9 mouse cellular contexts compared by ENCODE assay signal in genomic region chr4:156033476-156034119, GRCm38 (mm10). TPM values are rescaled to one million over a fixed set of nuclear protein-coding genes. Genes with fewer than 3 reads are reported as not detected.
DNase-seq lines count a peak whose midpoint lies in the region; ATAC-seq lines count a peak whose summit lies in the region.
"Had no signal": no experiment of that assay in that cellular context is flagged by ENCODE, and none has a peak within 500 bp of the region (broad histone marks: within the 10 kb centered on the region; RNA-seq: fewer than 3 reads in every experiment).

No protein-coding gene starts in this region.

- no peak overlapping the region for H3K4me2 ChIP-seq in forebrain, embryonic 11.5 days (ENCODE audit: low read depth, low read length, severe bottlenecking)

- peaks cover 28% of the 10 kb centered on the region for H3K27me3 ChIP-seq in heart, embryonic 10.5 days (ENCODE audit: insufficient read depth, poor library complexity, severe bottlenecking)
- peaks cover 22% of the 10 kb centered on the region for H3K27me3 ChIP-seq in forebrain, embryonic 11.5 days (ENCODE audit: control insufficient read depth, insufficient read depth, low read length)

- H3K4me3 ChIP-seq in heart, embryonic 10.5 days: no peak overlapping the region
- H3K4me3 ChIP-seq in forebrain, embryonic 11.5 days (ENCODE audit: low read depth, low read length): no peak overlapping the region
- H3K4me3 ChIP-seq: erythroblast, embryonic 14.5 days had no signal

- ATAC-seq in forebrain, embryonic 11.5 days (replicated peaks; ENCODE audit: low FRiP score): no peak

- peaks cover 10% of the 10 kb centered on the region for H3K36me3 ChIP-seq in heart, embryonic 10.5 days
- no peaks in the 10 kb centered on the region for H3K36me3 ChIP-seq in forebrain, embryonic 11.5 days (ENCODE audit: control insufficient read depth, insufficient read depth, low read length)

- DNase-seq in heart, adult 8-10 months (ENCODE audit: low spot score): peak; percentile 49
- DNase-seq in heart, embryonic 10.5 days (ENCODE audit: low spot score): no peak
- DNase-seq in CD8-positive naive resting alpha-beta T cell, adult 2 months (ENCODE audit: low read depth in 2 of 2, low spot score in 2 of 2): peak; percentile 63 to 72
- peak; percentile 35 for DNase-seq in c-Kit-positive CD71-positive TER-119-negative erythroid progenitor cells, embryonic 14.5 days (ENCODE audit: low read depth)
- peak; percentile 48 for DNase-seq in gastrocnemius, postnatal 14 days
- DNase-seq in lung, postnatal 10 days: peak; percentile 68
- DNase-seq in testis, postnatal 10 days (ENCODE audit: low spot score): peak; percentile 49
- DNase-seq in forebrain, embryonic 11.5 days (ENCODE audit: low spot score): no peak

- 47% methylated on average over 6 of the region's 6 CpGs for WGBS in heart, embryonic 10.5 days
- WGBS in forebrain, embryonic 11.5 days: 57% methylated on average over 6 of the region's 6 CpGs

- intact Hi-C loops in gastrocnemius, postnatal 14 days (cut with DNase I; ENCODE audit: low total_unique reads): loop anchor here (5.0 kb wide), 1 partner anchor 46 kb away; no protein-coding TSS in a partner anchor

- H3K9ac ChIP-seq in forebrain, embryonic 11.5 days (ENCODE audit: low read length): no peak overlapping the region

- no peak overlapping the region for H3K27ac ChIP-seq in heart, embryonic 10.5 days
- H3K27ac ChIP-seq in forebrain, embryonic 11.5 days (ENCODE audit: low read depth, low read length): no peak overlapping the region

- peaks cover 39% of the 10 kb centered on the region for H3K4me1 ChIP-seq in heart, embryonic 10.5 days
- H3K4me1 ChIP-seq in forebrain, embryonic 11.5 days (replicated peaks; ENCODE audit: control insufficient read depth, insufficient read depth, low read length): peaks cover 5% of the 10 kb centered on the region

- H3K9me3 ChIP-seq in heart, embryonic 10.5 days: no peaks in the 10 kb centered on the region
- no peaks in the 10 kb centered on the region for H3K9me3 ChIP-seq in forebrain, embryonic 11.5 days (ENCODE audit: control insufficient read depth, low read length)

RNA-seq across cellular contexts. Expression of gene Tnfrsf18, which starts 7.6 kb away (rescaled TPM):
- total RNA-seq in heart, adult 8-10 months (2022): under 1 TPM in 2 of 4 experiments, not detected in 2; 0.25 to 0.75 TPM
- 1.4 and 1.7 TPM in 2 replicates for polyA plus RNA-seq in heart, embryonic 10.5 days (2016; fragmentation: Nextera tagmentation; extraction: Ambion mirVana)
- not detected for total RNA-seq in gastrocnemius, postnatal 14 days (2021)
- polyA plus RNA-seq in forebrain, embryonic 11.5 days (2014; fragmentation: Nextera tagmentation; extraction: Ambion mirVana): 1.1 and 1.9 TPM in 2 replicates
- polyA plus RNA-seq: erythroblast, embryonic 14.5 days had no signal

RNA-seq across cellular contexts. Expression of gene Tnfrsf4, which starts 20.0 kb away (rescaled TPM):
- not detected for total RNA-seq in heart, adult 8-10 months (2022)
- polyA plus RNA-seq in heart, embryonic 10.5 days (2016; fragmentation: Nextera tagmentation; extraction: Ambion mirVana): 0.28 and 1.0 TPM in 2 replicates
- under 1 TPM; 0.64 to 0.82 TPM for total RNA-seq in gastrocnemius, postnatal 14 days (2021)
- 0.53 and 0.75 TPM in 2 replicates for polyA plus RNA-seq in forebrain, embryonic 11.5 days (2014; fragmentation: Nextera tagmentation; extraction: Ambion mirVana)

RNA-seq across cellular contexts. Expression of gene Ttll10, which starts 25.6 kb away (rescaled TPM):
- under 1 TPM in 1 of 4 experiments, not detected in 3; 0.28 TPM for total RNA-seq in heart, adult 8-10 months (2022)
- polyA plus RNA-seq in heart, embryonic 10.5 days (2016; fragmentation: Nextera tagmentation; extraction: Ambion mirVana): 0.19 and 0.38 TPM in 2 replicates
- total RNA-seq in gastrocnemius, postnatal 14 days (2021): not detected
- 0.23 and 0.33 TPM in 2 replicates for polyA plus RNA-seq in forebrain, embryonic 11.5 days (2014; fragmentation: Nextera tagmentation; extraction: Ambion mirVana)
- polyA plus RNA-seq: erythroblast, embryonic 14.5 days had no signal

RNA-seq across cellular contexts. Expression of gene Sdf4, which starts 40.9 kb away (rescaled TPM):
- total RNA-seq in heart, adult 8-10 months (2022): 100 to 1,000 TPM in 1 of 4 experiments, 10 to 100 TPM in 3; 72.8 to 103 (median 87.1) TPM
- polyA plus RNA-seq in heart, embryonic 10.5 days (2016; fragmentation: Nextera tagmentation; extraction: Ambion mirVana): 139 and 148 TPM in 2 replicates
- 10 to 100 TPM; 77.4 to 78.0 TPM for total RNA-seq in gastrocnemius, postnatal 14 days (2021)
- 117 and 121 TPM in 2 replicates for polyA plus RNA-seq in forebrain, embryonic 11.5 days (2014; fragmentation: Nextera tagmentation; extraction: Ambion mirVana)

RNA-seq across cellular contexts. Expression of gene B3galt6, which starts 41.1 kb away (rescaled TPM):
- 1 to 10 TPM; 2.6 to 3.2 (median 2.8) TPM for total RNA-seq in heart, adult 8-10 months (2022)
- polyA plus RNA-seq in heart, embryonic 10.5 days (2016; fragmentation: Nextera tagmentation; extraction: Ambion mirVana): 10.7 and 12.9 TPM in 2 replicates
- 1 to 10 TPM; 2.6 TPM for total RNA-seq in gastrocnemius, postnatal 14 days (2021)
- 16.3 and 20.4 TPM in 2 replicates for polyA plus RNA-seq in forebrain, embryonic 11.5 days (2014; fragmentation: Nextera tagmentation; extraction: Ambion mirVana)

Comparison
In these comparisons a context has a peak if more than half of its experiments do, and no peak if none do; other contexts are left out.
1. DNase-seq: peak in heart, adult 8-10 months (single experiment), CD8-positive naive resting alpha-beta T cell, adult 2 months (2 of 2), c-Kit-positive CD71-positive TER-119-negative erythroid progenitor cells, embryonic 14.5 days (single experiment), gastrocnemius, postnatal 14 days (single experiment), lung, postnatal 10 days (single experiment) and testis, postnatal 10 days (single experiment); none in heart, embryonic 10.5 days (single experiment) and forebrain, embryonic 11.5 days (single experiment).